Mouse (Mus musculus) heart, embryonic 14.5 days (tissue): ENCODE data around the gene Cd37. TPM values are rescaled to one million over a fixed set of nuclear protein-coding genes. Genes with fewer than 3 reads are reported as not detected.

Experiments
- ATAC-seq: fragments of 200-750 bp; cut with Nextera tagmentation; 2 replicates; pipeline ENCODE4 v1.8.0; 2017; ENCODE audit warnings: low read depth, moderate TSS enrichment; ENCODE audit not compliant: insufficient number of reproducible peaks, insufficient read depth, low FRiP score
- H3K27ac ChIP-seq, 2 experiments: fragments of 200-500 bp in 1 of 2; fragments of 300-500 bp in 1 of 2; sonication (generic) in 1 of 2; replicated peaks in 1 of 2; 2 replicates each; pipeline ENCODE4 v1.5.1; 2012 to 2014; ENCODE audit warnings: low read depth in 2 of 2, low read length in 2 of 2, control low read depth in 1 of 2, mild to moderate bottlenecking in 1 of 2, mixed read lengths in 1 of 2; ENCODE audit not compliant: control insufficient read depth in 1 of 2, insufficient read depth in 1 of 2
- H3K27me3 ChIP-seq: fragments of 300-500 bp; sonication (generic); 2 replicates; pipeline ENCODE4 v1.6.1; 2014; ENCODE audit warnings: mild to moderate bottlenecking, low read length, control low read depth; ENCODE audit not compliant: control insufficient read depth, insufficient read depth
- H3K36me3 ChIP-seq: fragments of 300-500 bp; sonication (generic); 2 replicates; pipeline ENCODE4 v1.6.1; 2014; ENCODE audit warnings: mild to moderate bottlenecking, control low read depth, low read length, mixed read lengths; ENCODE audit not compliant: control insufficient read depth, insufficient read depth
- H3K4me1 ChIP-seq, 2 experiments: fragments of 200-500 bp in 1 of 2; fragments of 300-500 bp in 1 of 2; sonication (generic) in 1 of 2; 2 replicates each; pipeline ENCODE4 v1.6.1; 2012 to 2014; ENCODE audit warnings: low read length in 2 of 2, control low read depth in 1 of 2, mixed read lengths in 1 of 2; ENCODE audit not compliant: control insufficient read depth in 2 of 2, insufficient read depth in 2 of 2
- H3K4me2 ChIP-seq: fragments of 300-500 bp; sonication (generic); 2 replicates; pipeline ENCODE4 v1.6.1; 2014; ENCODE audit warnings: mild to moderate bottlenecking, low read length
- H3K4me3 ChIP-seq, 2 experiments: fragments of 200-500 bp in 1 of 2; fragments of 300-500 bp in 1 of 2; sonication (generic) in 1 of 2; 2 replicates each; pipeline ENCODE4 v1.5.1; 2012 to 2014; ENCODE audit warnings: low read length in 2 of 2, mild to moderate bottlenecking in 2 of 2, control low read depth in 1 of 2, low read depth in 1 of 2, moderate library complexity in 1 of 2; ENCODE audit not compliant: control insufficient read depth in 1 of 2, insufficient read depth in 1 of 2
- H3K9ac ChIP-seq: fragments of 300-500 bp; sonication (generic); 2 replicates; pipeline ENCODE4 v1.6.1; 2014; ENCODE audit warnings: mild to moderate bottlenecking, low read length
- H3K9me3 ChIP-seq: fragments of 300-500 bp; sonication (generic); 2 replicates; pipeline ENCODE4 v1.6.1; 2016; ENCODE audit warnings: low read length, control low read depth; ENCODE audit not compliant: control insufficient read depth
- WGBS: fragments of 180-500 bp; shearing (Covaris S2); extraction: QIAGEN DNeasy Blood & Tissue Kit; methylation state at CpG from one replicate; pipeline ENCODE4 v1.1.7; 2014; 5-methylcytosine and 5-hydroxymethylcytosine counted together
- polyA plus RNA-seq: library from polyadenylated mRNA; unstranded; fragments of >200 nt; fragmentation: Nextera tagmentation; extraction: Ambion mirVana; gene quantifications from 2 replicates; pipeline ENCODE4 v1.2.1, GENCODE M21; 2014

Gene Cd37
- polyA plus RNA-seq, 1 experiment from 2014 or later = 1.9 TPM

DNA sequence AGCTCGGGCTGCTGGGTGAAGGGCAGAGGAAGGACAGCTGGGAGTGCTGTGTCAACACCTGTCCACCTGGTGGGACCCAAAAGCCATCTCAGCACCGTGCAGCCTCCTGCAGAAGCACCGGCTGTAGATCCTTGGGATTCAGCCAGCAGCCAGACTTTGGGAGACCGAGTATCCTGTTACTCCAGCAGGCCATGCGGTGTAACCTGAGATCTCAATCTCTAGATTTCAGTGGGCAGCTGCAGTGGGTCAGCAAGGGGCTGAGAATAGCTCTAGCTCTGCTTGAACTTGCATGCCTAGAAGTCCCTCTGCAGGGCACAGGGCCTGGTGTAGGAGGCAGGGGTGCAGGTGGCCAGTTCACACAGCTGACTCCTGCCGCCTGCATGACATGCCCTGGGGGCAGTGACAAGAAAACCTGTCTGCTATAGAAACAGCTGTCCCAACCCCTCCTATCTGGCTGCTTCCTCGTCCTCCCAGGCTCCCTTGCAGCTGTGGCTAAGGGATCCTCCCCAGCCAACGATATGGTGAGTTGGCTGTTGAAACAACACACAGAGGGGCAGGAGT, 47.0 kb downstream of the Cd37 start:
- Histone ChIP-seq H3K27ac (no peak overlapping the region), H3K36me3 (no peaks in the 10 kb centered on the region), H3K27me3 (peaks cover 41% of the 10 kb centered on the region), H3K4me2 (no peak overlapping the region), H3K9ac (no peak overlapping the region), H3K9me3 (no peaks in the 10 kb centered on the region), H3K4me3 (no peak overlapping the region), H3K4me1 (peaks cover 15% of the 10 kb centered on the region in 2 experiments; a peak in 3 of 4 replicates)
- 11% methylated on average over 8 of the region's 8 CpGs for WGBS
- no peak for ATAC-seq

DNA sequence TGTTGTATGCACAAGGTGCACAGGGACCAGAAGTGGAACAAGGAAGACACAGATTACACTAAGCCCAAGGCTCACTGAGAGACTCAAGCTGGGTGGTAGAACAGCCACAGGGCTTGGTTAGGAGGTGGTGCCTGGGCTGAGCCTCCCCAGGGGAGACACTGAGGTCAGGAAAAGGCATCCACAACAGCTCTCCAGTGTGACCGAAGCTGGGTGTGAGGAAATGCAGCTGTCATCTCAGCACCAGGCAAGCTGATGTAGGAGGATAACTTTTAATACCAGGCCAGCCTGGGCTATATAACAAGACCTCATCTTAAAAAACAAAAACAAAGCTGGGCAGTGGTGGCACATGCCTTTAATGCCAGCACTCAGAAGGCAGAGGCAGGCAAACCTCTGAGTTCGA, 47.8 kb downstream of the Cd37 start:
- Histone ChIP-seq H3K4me3 (no peak overlapping the region), H3K27ac (no peak overlapping the region), H3K4me2 (no peak overlapping the region), H3K4me1 (peaks cover 15% of the 10 kb centered on the region in 2 experiments; a peak in 3 of 4 replicates), H3K9me3 (no peaks in the 10 kb centered on the region), H3K27me3 (peaks cover 48% of the 10 kb centered on the region), H3K9ac (no peak overlapping the region), H3K36me3 (no peaks in the 10 kb centered on the region)
- no peak for ATAC-seq
- 56% methylated on average over 2 of the region's 2 CpGs for WGBS

DNA sequence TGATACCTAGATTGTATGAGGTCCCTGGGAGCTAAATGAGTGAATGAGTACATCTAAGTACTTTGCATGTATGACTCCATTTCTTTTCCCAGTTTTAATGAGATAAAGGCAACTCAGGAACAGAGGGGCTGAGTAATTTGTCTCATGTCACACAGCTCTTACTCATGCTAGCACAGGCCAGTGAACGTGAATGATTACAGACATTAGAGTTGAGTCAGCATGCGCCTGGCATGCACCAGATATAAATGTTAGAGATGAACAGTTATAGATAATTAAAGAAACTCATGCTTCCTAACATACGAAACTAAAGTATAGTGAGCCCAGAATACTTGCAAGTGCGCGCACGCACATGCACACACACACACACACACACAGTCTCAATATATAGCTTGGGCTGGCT, 48.7 kb downstream of the Cd37 start:
- Histone ChIP-seq H3K4me3 (no peak overlapping the region), H3K4me2 (no peak overlapping the region), H3K27ac (no peak overlapping the region), H3K9ac (no peak overlapping the region), H3K4me1 (peaks cover 10 to 11% of the 10 kb centered on the region in 2 experiments; a peak in 3 of 4 replicates), H3K9me3 (no peaks in the 10 kb centered on the region), H3K27me3 (peaks cover 58% of the 10 kb centered on the region), H3K36me3 (no peaks in the 10 kb centered on the region)
- no peak for ATAC-seq
- 84% methylated on average over 6 of the region's 6 CpGs for WGBS

DNA sequence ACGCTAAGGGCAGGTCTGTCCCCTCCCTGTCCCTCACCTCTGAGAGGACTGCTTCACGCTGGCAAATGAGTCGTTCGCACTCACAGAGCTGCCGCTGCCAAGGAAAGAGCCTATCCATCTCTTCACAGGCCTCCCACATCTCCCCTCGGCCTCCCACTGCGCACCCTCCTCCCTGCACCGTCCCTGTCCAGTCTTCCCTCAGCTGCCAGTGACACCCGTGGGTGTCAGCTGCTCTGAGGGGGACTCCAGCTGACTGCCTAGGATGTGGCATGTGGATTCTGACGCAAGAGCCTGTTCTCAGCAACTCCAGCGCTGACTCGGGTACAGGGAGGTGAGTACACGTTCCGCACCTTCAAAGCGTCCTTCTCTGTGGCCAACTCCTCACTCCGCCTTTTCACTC, 49.3 kb downstream of the Cd37 start:
- Histone ChIP-seq H3K36me3 (no peaks in the 10 kb centered on the region), H3K4me1 (peaks cover 7 to 8% of the 10 kb centered on the region in 2 experiments; a peak in 3 of 4 replicates), H3K9me3 (no peaks in the 10 kb centered on the region), H3K4me2 (no peak overlapping the region), H3K27me3 (peaks cover 64% of the 10 kb centered on the region), H3K4me3 (no peak overlapping the region), H3K9ac (no peak overlapping the region), H3K27ac (no peak overlapping the region)
- WGBS = 39% methylated on average over 16 of the region's 16 CpGs
- ATAC-seq = no peak

DNA sequence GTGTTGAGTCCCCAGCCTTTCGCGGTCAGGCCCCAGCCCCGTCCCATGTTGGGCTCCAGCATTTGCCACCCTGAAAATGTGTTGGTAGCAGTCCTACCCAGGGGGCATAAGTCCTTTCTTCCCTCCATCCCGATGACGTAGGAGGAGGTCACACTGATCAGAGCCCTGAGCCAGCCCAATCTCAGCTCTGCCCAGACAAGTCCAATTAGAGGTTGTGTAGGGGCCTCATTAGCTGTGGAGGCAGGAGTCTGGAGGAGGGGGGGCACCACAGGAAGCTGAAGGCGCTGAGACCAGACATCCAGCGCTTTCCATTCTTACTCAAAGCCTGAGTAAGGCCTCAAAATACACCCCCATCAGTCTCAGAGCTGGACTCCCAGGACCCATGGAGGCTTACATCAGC, 53.0 kb downstream of the Cd37 start:
- no peak overlapping the region for H3K4me2 ChIP-seq
- no peak overlapping the region for H3K4me3 ChIP-seq
- H3K4me1 ChIP-seq = peaks cover 4 to 17% of the 10 kb centered on the region in 2 experiments; a peak in 3 of 4 replicates
- 55% methylated on average over 7 of the region's 7 CpGs for WGBS
- ATAC-seq = no peak
- no peaks in the 10 kb centered on the region for H3K36me3 ChIP-seq
- H3K27me3 ChIP-seq = peaks cover 94% of the 10 kb centered on the region
- no peak overlapping the region for H3K27ac ChIP-seq
- H3K9ac ChIP-seq = no peak overlapping the region
- H3K9me3 ChIP-seq = no peaks in the 10 kb centered on the region

DNA sequence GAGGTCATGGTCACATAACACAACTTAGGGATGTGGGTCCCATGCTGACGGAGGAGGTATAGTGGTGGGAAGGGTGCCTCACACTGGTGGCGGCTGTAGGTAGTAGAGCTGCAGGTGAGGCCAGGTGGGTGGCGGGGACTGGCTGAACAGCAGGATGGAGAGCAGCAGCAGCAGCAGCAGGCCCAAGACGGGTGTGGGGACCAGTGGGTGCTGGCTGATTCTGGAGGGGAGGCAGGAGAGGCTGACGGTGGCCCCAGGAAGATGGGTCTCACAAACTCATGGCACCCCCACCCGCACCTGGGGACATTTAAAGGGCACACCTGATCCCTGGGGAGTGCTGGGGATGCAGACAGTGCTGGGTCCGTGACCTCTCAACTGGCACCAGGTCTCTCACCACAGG, 55.2 kb downstream of the Cd37 start:
- WGBS = 51% methylated on average over 7 of the region's 7 CpGs
- H3K4me1 ChIP-seq = peaks cover 5 to 20% of the 10 kb centered on the region in 2 experiments; a peak in 3 of 4 replicates
- H3K9ac ChIP-seq = no peak overlapping the region
- H3K36me3 ChIP-seq = no peaks in the 10 kb centered on the region
- H3K9me3 ChIP-seq = no peaks in the 10 kb centered on the region
- no peak overlapping the region for H3K27ac ChIP-seq
- H3K4me2 ChIP-seq = no peak overlapping the region
- ATAC-seq = no peak
- peaks cover 96% of the 10 kb centered on the region for H3K27me3 ChIP-seq
- no peak overlapping the region for H3K4me3 ChIP-seq

Other genes starting within 250 kb of the Cd37 start
- gene Irf3, start 241.5 kb downstream of the Cd37 start, polyA plus RNA-seq = 57.6 and 60.9 TPM in 2 replicates
- gene Bcl2l12, start 240.4 kb downstream of the Cd37 start, polyA plus RNA-seq = 34.7 and 35.4 TPM in 2 replicates
- gene Scaf1, start 222.8 kb downstream of the Cd37 start, polyA plus RNA-seq = 36.2 and 36.8 TPM in 2 replicates
- gene Rras, start 221.2 kb downstream of the Cd37 start, polyA plus RNA-seq = 98.6 and 108 TPM in 2 replicates
- gene Prr12, start 186.2 kb downstream of the Cd37 start, polyA plus RNA-seq = 6.7 and 8.7 TPM in 2 replicates
- 48.5 and 53.8 TPM in 2 replicates for gene Nosip, start 176.7 kb downstream of the Cd37 start, polyA plus RNA-seq
- 13.4 and 14.5 TPM in 2 replicates for gene Prrg2, start 176.4 kb downstream of the Cd37 start, polyA plus RNA-seq
- gene Rcn3, start 146.9 kb downstream of the Cd37 start, polyA plus RNA-seq = 218 and 262 TPM in 2 replicates
- gene Fcgrt, start 135.3 kb downstream of the Cd37 start, polyA plus RNA-seq = 50.5 and 53.8 TPM in 2 replicates
- gene Rps11, start 114.7 kb downstream of the Cd37 start, polyA plus RNA-seq = 1,053 and 1,103 TPM in 2 replicates
- 878 and 918 TPM in 2 replicates for gene Rpl13a, start 110.4 kb downstream of the Cd37 start, polyA plus RNA-seq
- gene Gm45713, start 102.9 kb downstream of the Cd37 start, polyA plus RNA-seq = 0.34 and 0.58 TPM in 2 replicates
- gene Flt3l, start 102.7 kb downstream of the Cd37 start, polyA plus RNA-seq = 1.3 and 1.4 TPM in 2 replicates
- 86.3 and 94.5 TPM in 2 replicates for gene Pih1d1, start 84.8 kb downstream of the Cd37 start, polyA plus RNA-seq
- 27.8 and 31.2 TPM in 2 replicates for gene Aldh16a1, start 84.5 kb downstream of the Cd37 start, polyA plus RNA-seq
- 5.3 and 7.8 TPM in 2 replicates for gene Slc17a7, start 75.2 kb downstream of the Cd37 start, polyA plus RNA-seq
- not detected in 2 replicates for gene Gfy, start 59.5 kb downstream of the Cd37 start, polyA plus RNA-seq
- gene Pth2, start 58.1 kb downstream of the Cd37 start, polyA plus RNA-seq = 0.61 TPM in 1 of 2 replicates, not detected in the other
- gene Ccdc155, start 34.2 kb downstream of the Cd37 start, polyA plus RNA-seq = 0.32 and 0.54 TPM in 2 replicates
- gene Dkkl1, start 27.0 kb downstream of the Cd37 start, polyA plus RNA-seq = 0.65 and 1.7 TPM in 2 replicates
- 106 and 111 TPM in 2 replicates for gene Tead2, start 23.4 kb downstream of the Cd37 start, polyA plus RNA-seq
- gene Slc6a16, start 2.0 kb upstream of the Cd37 start, polyA plus RNA-seq = 0.38 TPM in 1 of 2 replicates, not detected in the other
- not detected in 2 replicates for gene Slc6a21, start 38.4 kb upstream of the Cd37 start, polyA plus RNA-seq
- gene Trpm4, start 94.7 kb upstream of the Cd37 start, polyA plus RNA-seq = 11.1 and 12.4 TPM in 2 replicates
- gene Hrc, start 96.2 kb upstream of the Cd37 start, polyA plus RNA-seq = 24.1 and 28.3 TPM in 2 replicates
- 2.7 and 2.8 TPM in 2 replicates for gene Ppfia3, start 127.9 kb upstream of the Cd37 start, polyA plus RNA-seq
- gene Lin7b, start 131.5 kb upstream of the Cd37 start, polyA plus RNA-seq = 1.0 and 1.1 TPM in 2 replicates
- 64.1 and 65.2 TPM in 2 replicates for gene Snrnp70, start 156.6 kb upstream of the Cd37 start, polyA plus RNA-seq
- 0.32 and 0.38 TPM in 2 replicates for gene Kcna7, start 166.5 kb upstream of the Cd37 start, polyA plus RNA-seq
- gene Ntf5, start 174.6 kb upstream of the Cd37 start, polyA plus RNA-seq = 1.0 and 1.6 TPM in 2 replicates
- not detected in 2 replicates for gene Lhb, start 181.7 kb upstream of the Cd37 start, polyA plus RNA-seq
- 99.1 and 105 TPM in 2 replicates for gene Gys1, start 195.7 kb upstream of the Cd37 start, polyA plus RNA-seq
- 66.4 and 68.1 TPM in 2 replicates for gene Ruvbl2, start 199.0 kb upstream of the Cd37 start, polyA plus RNA-seq
- gene Ftl1, start 220.8 kb upstream of the Cd37 start, polyA plus RNA-seq = 3,513 and 3,606 TPM in 2 replicates
- gene Bax, start 227.8 kb upstream of the Cd37 start, polyA plus RNA-seq = 89.9 and 102 TPM in 2 replicates
- 0.42 and 0.71 TPM in 2 replicates for gene Tulp2, start 242.8 kb upstream of the Cd37 start, polyA plus RNA-seq
- not detected in 2 replicates for gene Gm45808, start 247.7 kb upstream of the Cd37 start, polyA plus RNA-seq
- gene Dhdh, start 249.7 kb upstream of the Cd37 start, polyA plus RNA-seq = 5.2 and 5.7 TPM in 2 replicates